Mouse (Mus musculus) erythroblast, embryonic 14.5 days (primary cell): ENCODE measurements around the gene Mrpl23. TPM values are rescaled to one million over a fixed set of nuclear protein-coding genes. Genes with fewer than 3 reads are reported as not detected.
A peak's percentile ranks its signal among the peaks of the same experiment; 100 is the strongest.

Experiments
- H3K27me3 ChIP-seq: 2 replicates; pipeline ENCODE4 v1.6.1; 2012; ENCODE audit warnings: inconsistent platforms; ENCODE audit not compliant: control insufficient read depth
- H3K36me3 ChIP-seq: 2 replicates; pipeline ENCODE4 v1.6.1; 2012; ENCODE audit warnings: mild to moderate bottlenecking, inconsistent platforms; ENCODE audit not compliant: control insufficient read depth
- H3K4me1 ChIP-seq: 2 replicates; pipeline ENCODE4 v1.6.1; 2012; ENCODE audit warnings: inconsistent platforms; ENCODE audit not compliant: control insufficient read depth
- H3K4me3 ChIP-seq: replicated peaks from 2 replicates; pipeline ENCODE3; 2012; ENCODE audit warnings: moderate library complexity, mild to moderate bottlenecking, inconsistent platforms
- H3K9me3 ChIP-seq: 2 replicates; pipeline ENCODE4 v1.6.1; 2012; ENCODE audit warnings: low read length, inconsistent platforms, mixed read lengths; ENCODE audit not compliant: control insufficient read depth
- GATA1 ChIP-seq: IDR thresholded peaks from 2 replicates; pipeline ENCODE4 v1.6.1; 2012; ENCODE audit warnings: low read length, inconsistent platforms, mixed read lengths
- TAL1 ChIP-seq: IDR thresholded peaks from 3 replicates; pipeline ENCODE4 v1.6.1; 2012; ENCODE audit warnings: low read length, inconsistent platforms, mixed read lengths
- polyA plus RNA-seq: library from polyadenylated mRNA; stranded (reverse); fragments of >175 nt; gene quantifications from 2 replicates; pipeline ENCODE4 v1.2.3, GENCODE M21; 2012

Gene Mrpl23
- polyA plus RNA-seq, 1 experiment, result 0.90 TPM

DNA sequence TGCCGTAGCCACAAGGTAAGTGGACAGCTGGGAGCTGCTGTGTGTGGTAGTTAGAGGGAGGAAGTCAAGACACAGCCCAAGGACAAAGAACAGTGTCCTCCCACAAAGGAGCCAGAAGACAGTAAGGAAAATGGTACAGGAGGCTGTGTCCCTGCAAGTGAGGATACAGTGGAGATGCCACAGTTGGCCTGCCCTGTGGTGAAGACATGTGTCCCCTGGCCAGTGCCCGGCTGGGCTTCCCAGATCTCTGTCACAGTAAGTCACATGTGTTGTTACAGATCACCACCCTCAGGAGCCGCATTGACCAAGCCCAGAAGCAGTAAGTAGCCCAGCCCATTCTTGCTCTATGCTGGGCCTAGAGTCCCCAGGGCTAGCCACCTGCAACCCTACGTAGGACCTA, 18.4 kb upstream of the Mrpl23 start:
- no peaks in the 10 kb centered on the region for H3K4me1 ChIP-seq
- H3K4me3 ChIP-seq, result no peak overlapping the region
- H3K36me3 ChIP-seq, result no peaks in the 10 kb centered on the region
- no peaks in the 10 kb centered on the region for H3K9me3 ChIP-seq
- TF ChIP-seq GATA1 (no peak), TAL1 (no peak)
- no peaks in the 10 kb centered on the region for H3K27me3 ChIP-seq

DNA sequence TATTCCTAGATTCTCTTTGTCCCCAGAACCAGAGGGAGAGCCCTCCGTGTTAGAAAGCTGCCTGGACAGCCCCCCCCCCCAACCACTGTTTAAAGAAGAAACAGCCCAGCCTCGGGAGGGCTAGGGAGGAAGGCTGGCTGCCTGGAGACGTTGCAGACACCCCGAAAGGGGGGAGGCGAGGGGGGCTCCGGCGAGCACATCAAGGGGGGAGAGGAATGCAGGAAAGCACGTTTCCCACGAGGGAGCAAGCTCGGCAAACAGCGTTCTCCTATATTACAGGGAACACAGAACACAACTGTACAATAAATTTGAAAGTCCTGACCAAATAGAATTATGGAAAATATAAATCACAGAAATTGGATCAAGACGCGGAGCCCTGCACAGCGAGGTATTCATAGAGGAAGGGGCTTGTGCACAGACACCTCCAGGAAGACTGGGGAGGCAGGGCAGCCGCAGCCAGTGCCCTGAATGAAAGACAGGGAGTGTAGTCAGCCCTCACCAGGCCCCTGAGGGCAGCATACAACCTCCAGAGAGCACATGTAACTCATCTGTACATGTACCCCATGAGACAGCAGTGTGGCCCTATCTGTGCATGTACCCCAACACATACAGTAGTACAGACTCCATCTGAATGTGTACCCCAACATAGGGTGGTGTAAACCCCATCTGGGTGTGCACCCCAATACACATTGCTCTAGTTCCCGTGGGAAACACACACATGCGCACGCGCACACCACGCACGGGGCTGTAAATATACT, 16.1 kb upstream of the Mrpl23 start:
- no peaks in the 10 kb centered on the region for H3K36me3 ChIP-seq
- H3K9me3 ChIP-seq, result no peaks in the 10 kb centered on the region
- H3K27me3 ChIP-seq, result peaks cover 2% of the 10 kb centered on the region; the same call in 1 of the 2 replicates
- TF ChIP-seq GATA1 (no peak), TAL1 (no peak)
- H3K4me3 ChIP-seq, result no peak overlapping the region
- no peaks in the 10 kb centered on the region for H3K4me1 ChIP-seq

GRCm38 (mm10) chr7:142517531-142517930, 15.0 kb upstream of the Mrpl23 start:
- Histone ChIP-seq H3K4me3 (no peak overlapping the region), H3K9me3 (no peaks in the 10 kb centered on the region), H3K36me3 (no peaks in the 10 kb centered on the region), H3K27me3 (peaks cover 2% of the 10 kb centered on the region; the same call in 1 of the 2 replicates), H3K4me1 (no peaks in the 10 kb centered on the region)
- TF ChIP-seq TAL1, result no peak
- TF ChIP-seq GATA1, result no peak

GRCm38 (mm10) chr7:142520331-142520730, 12.2 kb upstream of the Mrpl23 start:
- H3K9me3 ChIP-seq, result no peaks in the 10 kb centered on the region
- peaks cover 12% of the 10 kb centered on the region for H3K27me3 ChIP-seq
- peaks cover 5% of the 10 kb centered on the region for H3K4me1 ChIP-seq
- H3K4me3 ChIP-seq, result no peak overlapping the region
- TF ChIP-seq TAL1, result no peak
- TF ChIP-seq GATA1, result no peak
- H3K36me3 ChIP-seq, result no peaks in the 10 kb centered on the region

GRCm38 (mm10) chr7:142522352-142522751, 10.1 kb upstream of the Mrpl23 start:
- H3K4me1 ChIP-seq, result peaks cover 16% of the 10 kb centered on the region
- H3K36me3 ChIP-seq, result no peaks in the 10 kb centered on the region
- no peak for TF ChIP-seq GATA1
- no peak for TF ChIP-seq TAL1
- H3K9me3 ChIP-seq, result no peaks in the 10 kb centered on the region
- no peak overlapping the region for H3K4me3 ChIP-seq
- H3K27me3 ChIP-seq, result peaks cover 13% of the 10 kb centered on the region

DNA sequence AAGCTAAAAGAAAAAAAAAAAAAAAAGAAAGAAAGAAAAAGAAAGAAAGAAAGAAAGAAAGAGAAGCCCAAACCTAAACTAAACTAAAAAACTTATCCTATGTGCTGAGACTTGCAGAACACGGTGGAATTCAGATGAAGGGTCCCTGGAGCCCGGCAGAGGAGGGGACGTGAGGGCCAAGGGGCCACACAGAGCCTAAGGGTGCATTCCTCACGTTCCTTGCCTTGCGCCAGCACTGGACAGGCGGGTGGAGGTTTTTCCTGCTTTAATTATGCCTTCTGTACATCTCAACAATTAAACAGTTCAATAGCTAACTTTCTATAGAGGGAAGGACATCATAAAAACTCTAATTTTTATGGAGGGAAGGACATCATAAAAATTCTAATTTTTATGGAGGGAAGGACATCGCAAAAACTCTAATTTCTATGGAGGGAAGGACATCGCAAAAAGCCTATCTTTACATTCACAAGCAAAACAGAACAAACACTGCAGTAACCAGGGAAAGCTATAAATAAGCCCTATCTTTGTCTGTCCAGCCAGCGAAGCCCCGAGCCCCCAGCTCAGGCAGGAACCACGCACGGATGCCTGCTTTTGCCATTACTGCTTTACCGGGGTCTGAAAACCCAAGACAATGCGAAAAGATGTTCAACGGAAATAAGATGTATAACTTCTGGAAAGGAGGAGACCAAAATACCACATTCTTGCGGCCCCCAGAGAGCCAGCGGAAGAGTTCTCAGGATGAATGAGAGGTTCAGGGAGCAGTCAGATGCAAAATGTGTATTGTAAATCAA, 9.1 kb upstream of the Mrpl23 start:
- H3K4me1 ChIP-seq, result peaks cover 17% of the 10 kb centered on the region
- peaks cover 14% of the 10 kb centered on the region for H3K27me3 ChIP-seq
- no peak overlapping the region for H3K4me3 ChIP-seq
- no peaks in the 10 kb centered on the region for H3K36me3 ChIP-seq
- no peak for TF ChIP-seq TAL1
- TF ChIP-seq GATA1, result no peak
- no peaks in the 10 kb centered on the region for H3K9me3 ChIP-seq

GRCm38 (mm10) chr7:142525342-142526178, 6.9 kb upstream of the Mrpl23 start:
- no peak overlapping the region for H3K4me3 ChIP-seq
- H3K27me3 ChIP-seq, result peaks cover 19% of the 10 kb centered on the region
- H3K36me3 ChIP-seq, result no peaks in the 10 kb centered on the region
- peaks cover 23% of the 10 kb centered on the region for H3K4me1 ChIP-seq
- TF ChIP-seq GATA1, result no peak
- TF ChIP-seq TAL1, result no peak
- H3K9me3 ChIP-seq, result no peaks in the 10 kb centered on the region

DNA sequence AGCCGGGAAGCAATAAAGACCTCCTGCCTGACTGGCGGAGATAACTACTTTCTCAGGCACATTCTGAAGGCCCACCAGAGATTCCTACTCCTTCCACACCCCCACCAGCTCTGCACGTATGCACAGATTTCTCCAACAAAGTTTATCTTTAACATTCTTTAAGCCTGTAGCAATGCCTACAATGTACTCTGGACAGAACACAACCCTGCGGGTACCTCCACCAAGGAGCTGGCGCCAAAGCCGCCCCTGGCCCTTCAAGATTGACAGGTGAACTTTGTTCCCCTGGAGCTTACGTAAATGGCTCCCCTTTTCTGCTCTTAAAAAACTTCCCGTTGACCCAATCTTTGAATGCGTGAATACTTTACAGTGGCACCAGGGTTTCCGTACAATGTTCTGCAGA, 3.1 kb upstream of the Mrpl23 start:
- no peaks in the 10 kb centered on the region for H3K9me3 ChIP-seq
- H3K4me1 ChIP-seq, result peaks cover 48% of the 10 kb centered on the region
- no peaks in the 10 kb centered on the region for H3K36me3 ChIP-seq
- peaks cover 31% of the 10 kb centered on the region for H3K27me3 ChIP-seq
- no peak overlapping the region for H3K4me3 ChIP-seq
- TF ChIP-seq TAL1, result no peak
- no peak for TF ChIP-seq GATA1

DNA sequence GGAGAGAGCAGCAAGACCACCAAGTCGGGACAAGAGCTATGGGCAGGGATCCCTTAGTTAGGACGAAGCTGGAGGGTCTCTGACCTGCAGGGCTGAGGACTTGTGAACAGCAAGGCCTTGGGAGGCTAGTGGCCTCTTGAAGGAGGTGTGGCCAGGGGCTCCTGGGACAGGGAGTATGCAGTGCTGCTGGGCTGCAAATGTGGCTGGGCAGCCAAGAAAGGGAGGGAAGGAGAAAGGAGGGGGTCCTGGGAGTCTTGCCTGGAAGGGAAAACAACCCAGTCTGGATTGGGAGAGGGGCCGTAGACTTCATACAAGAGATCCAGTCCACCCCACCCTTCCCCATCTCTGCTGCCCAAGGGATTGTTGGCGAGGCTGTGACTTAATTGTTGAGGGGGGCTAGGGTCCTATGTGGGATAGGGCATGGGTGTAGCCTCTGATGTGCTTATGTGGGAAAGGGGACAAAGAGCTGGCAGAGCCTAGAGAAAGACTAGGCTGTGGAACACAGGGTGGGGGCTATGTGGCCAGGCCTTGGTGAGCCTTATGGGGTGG, 439 bp upstream of the Mrpl23 start:
- Histone ChIP-seq H3K4me3 (peak overlapping the region; percentile 86), H3K9me3 (no peaks in the 10 kb centered on the region), H3K4me1 (peaks cover 41% of the 10 kb centered on the region), H3K36me3 (peaks cover 17% of the 10 kb centered on the region), H3K27me3 (peaks cover 28% of the 10 kb centered on the region)
- TF ChIP-seq GATA1, result no peak
- no peak for TF ChIP-seq TAL1
